Mouse (Mus musculus) liver, embryonic 11.5 days (tissue): ENCODE results near the gene Ficd. TPM values are rescaled to one million over a fixed set of nuclear protein-coding genes. Genes with fewer than 3 reads are reported as not detected.

Source experiments
- ATAC-seq: fragments of 200-750 bp; cut with Nextera tagmentation; replicated peaks from 2 replicates; pipeline ENCODE4 v1.8.0; 2017; ENCODE audit warnings: moderate number of reproducible peaks, mild to moderate bottlenecking, moderate TSS enrichment, moderate library complexity; ENCODE audit not compliant: low FRiP score
- DNase-seq: peaks from one replicate; pipeline ENCODE4 v3.0.0-alpha.2; 2017; ENCODE audit warnings: low spot score
- H3K27ac ChIP-seq: fragments of 300-500 bp; sonication (generic); 2 replicates; pipeline ENCODE4 v1.5.1; 2014; ENCODE audit warnings: mild to moderate bottlenecking, low read depth, low read length, control low read depth
- H3K27me3 ChIP-seq: fragments of 300-500 bp; sonication (generic); replicated peaks from 2 replicates; pipeline ENCODE4 v1.6.1; 2014; ENCODE audit warnings: low read length, mixed read lengths; ENCODE audit not compliant: control insufficient read depth, insufficient read depth
- H3K36me3 ChIP-seq: fragments of 300-500 bp; sonication (generic); 2 replicates; pipeline ENCODE4 v1.6.1; 2014; ENCODE audit warnings: mild to moderate bottlenecking, low read length, moderate library complexity, mixed read lengths; ENCODE audit not compliant: control insufficient read depth, insufficient read depth
- H3K4me1 ChIP-seq: fragments of 300-500 bp; sonication (generic); replicated peaks from 2 replicates; pipeline ENCODE4 v1.6.1; 2014; ENCODE audit warnings: low read length, mixed read lengths; ENCODE audit not compliant: control insufficient read depth, insufficient read depth
- H3K4me2 ChIP-seq: fragments of 300-500 bp; sonication (generic); 2 replicates; pipeline ENCODE4 v1.6.1; 2014; ENCODE audit warnings: mild to moderate bottlenecking, control low read depth, moderate library complexity
- H3K4me3 ChIP-seq: fragments of 300-500 bp; sonication (generic); 2 replicates; pipeline ENCODE4 v1.5.1; 2014; ENCODE audit warnings: low read depth, low read length, control low read depth
- H3K9ac ChIP-seq: fragments of 300-500 bp; sonication (generic); 2 replicates; pipeline ENCODE4 v1.6.1; 2014; ENCODE audit warnings: low read depth, low read length, control low read depth
- H3K9me3 ChIP-seq: fragments of 300-500 bp; sonication (generic); 2 replicates; pipeline ENCODE4 v1.6.1; 2016; ENCODE audit warnings: low read length, inconsistent platforms, mixed read lengths; ENCODE audit not compliant: control insufficient read depth
- WGBS: fragments of 180-500 bp; shearing (Covaris S2); extraction: QIAGEN DNeasy Blood & Tissue Kit; methylation state at CpG from one replicate; pipeline ENCODE4 v1.1.7; 2014; 5-methylcytosine and 5-hydroxymethylcytosine counted together
- polyA plus RNA-seq: library from polyadenylated mRNA; unstranded; fragments of >200 nt; fragmentation: Nextera tagmentation; extraction: Ambion mirVana; gene quantifications from 2 replicates; pipeline ENCODE4 v1.2.1, GENCODE M21; 2014

Ficd gene
- polyA plus RNA-seq, result 2.9 and 3.7 TPM in 2 replicates

DNA sequence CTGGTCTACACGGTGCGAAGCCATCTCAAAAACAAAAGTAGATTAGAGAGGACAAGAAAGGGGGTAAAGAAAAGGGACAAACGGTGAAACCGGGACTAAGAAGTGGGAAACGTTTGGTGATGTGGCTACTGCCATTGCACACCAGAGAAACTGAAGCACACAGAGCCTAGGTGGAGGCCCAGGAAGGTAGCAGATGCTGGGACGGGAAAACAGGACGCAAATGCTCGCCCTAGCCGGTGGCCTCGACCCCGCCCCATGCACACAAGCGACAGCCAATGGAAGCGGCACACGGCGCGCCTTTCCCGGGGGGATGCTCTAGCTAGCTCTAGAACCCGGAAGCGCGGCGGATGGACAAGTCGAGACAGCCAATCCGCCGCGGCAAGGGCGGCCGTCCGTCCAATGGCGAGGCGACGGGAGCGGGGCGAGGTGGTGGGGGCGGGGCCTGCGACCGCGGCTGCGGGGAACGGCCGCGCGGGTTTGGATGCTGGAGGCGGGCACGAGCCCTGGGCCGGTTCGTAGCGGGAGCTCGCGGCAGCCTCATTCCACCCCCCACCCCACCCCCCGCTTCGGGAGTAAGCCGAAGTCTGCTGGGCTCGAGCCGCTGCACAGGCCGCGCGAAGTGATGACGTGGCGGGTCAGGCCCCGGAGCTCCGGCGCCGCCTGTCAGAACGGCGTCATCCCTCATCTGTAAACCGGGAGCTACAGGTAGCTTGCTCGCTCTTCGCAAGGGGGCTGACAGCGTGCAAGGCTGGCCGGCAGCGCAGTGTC is at the start of gene Ficd:
TSS of gene Ficd (plus strand) at position 459 of the 768 bp plus-strand sequence.
- Histone ChIP-seq H3K9me3 (no peaks in the 10 kb centered on the region), H3K27me3 (no peaks in the 10 kb centered on the region), H3K36me3 (peaks cover 18% of the 10 kb centered on the region), H3K4me1 (peaks cover 14% of the 10 kb centered on the region), H3K4me3 (peak within 1 kb of the TSS; percentile 79), H3K4me2 (peak within 1 kb of the TSS; percentile 92), H3K9ac (peak within 1 kb of the TSS; percentile 80), H3K27ac (peak within 1 kb of the TSS; percentile 90)
- 2% methylated on average over 69 of the region's 71 CpGs for WGBS
- DNase-seq (peak; percentile 96), ATAC-seq (peak; percentile 96)

- DNase-seq (no peak), ATAC-seq (no peak)
- Histone ChIP-seq H3K4me1 (no peaks in the 10 kb centered on the region), H3K4me3 (no peak overlapping the region), H3K4me2 (no peak overlapping the region), H3K9ac (no peak overlapping the region), H3K36me3 (no peaks in the 10 kb centered on the region), H3K27me3 (no peaks in the 10 kb centered on the region), H3K27ac (no peak overlapping the region), H3K9me3 (no peaks in the 10 kb centered on the region; the same call in 1 of the 2 replicates)
- WGBS, result 77% methylated on average over 5 of the region's 5 CpGs
Measured at GRCm38 (mm10) chr5:113687514-113687913, 48.1 kb upstream of the Ficd start.

DNA sequence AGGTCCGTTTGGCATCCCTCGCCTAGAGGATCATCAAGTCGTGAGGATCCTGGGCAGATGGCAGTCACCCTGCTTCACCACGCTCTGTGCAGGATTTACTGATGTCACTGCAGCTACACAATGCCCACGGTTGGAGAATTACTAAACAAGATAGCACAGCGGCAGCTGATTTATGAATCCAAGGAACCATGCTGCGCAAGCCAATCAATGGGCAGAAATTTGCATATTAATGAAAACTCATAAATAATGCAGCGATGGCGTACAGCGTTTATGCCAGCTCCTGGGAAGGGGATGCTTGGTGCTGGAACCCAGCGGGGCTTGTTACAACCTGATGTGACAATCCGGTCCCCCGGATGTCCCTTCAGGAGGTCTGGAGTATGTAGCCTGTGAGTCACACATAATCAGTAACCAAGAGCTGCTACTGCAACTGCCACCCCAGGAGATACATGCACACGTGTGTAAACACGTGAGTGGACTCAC is 45.5 kb upstream of the Ficd start:
- H3K27me3 ChIP-seq, result no peaks in the 10 kb centered on the region
- no peak overlapping the region for H3K27ac ChIP-seq
- WGBS, result 74% methylated on average over 15 of the region's 15 CpGs
- H3K9ac ChIP-seq, result no peak overlapping the region
- no peak overlapping the region for H3K4me2 ChIP-seq
- H3K4me3 ChIP-seq, result no peak overlapping the region
- no peaks in the 10 kb centered on the region for H3K4me1 ChIP-seq
- DNase-seq (no peak), ATAC-seq (no peak)
- H3K36me3 ChIP-seq, result no peaks in the 10 kb centered on the region
- H3K9me3 ChIP-seq, result peaks cover 2% of the 10 kb centered on the region; the same call in 1 of the 2 replicates

- Histone ChIP-seq H3K36me3 (no peaks in the 10 kb centered on the region), H3K27me3 (no peaks in the 10 kb centered on the region), H3K4me2 (no peak overlapping the region), H3K4me3 (no peak overlapping the region), H3K27ac (no peak overlapping the region), H3K9me3 (peaks cover 2% of the 10 kb centered on the region; the same call in 1 of the 2 replicates), H3K9ac (no peak overlapping the region), H3K4me1 (no peaks in the 10 kb centered on the region)
- WGBS, result 75% methylated on average over 2 of the region's 2 CpGs
- DNase-seq (no peak), ATAC-seq (no peak)
Measured at GRCm38 (mm10) chr5:113690866-113691265, 44.7 kb upstream of the Ficd start.

- Histone ChIP-seq H3K36me3 (no peaks in the 10 kb centered on the region), H3K9ac (no peak overlapping the region), H3K27me3 (no peaks in the 10 kb centered on the region), H3K27ac (no peak overlapping the region), H3K4me2 (no peak overlapping the region), H3K4me3 (no peak overlapping the region), H3K4me1 (no peaks in the 10 kb centered on the region), H3K9me3 (peaks cover 2% of the 10 kb centered on the region; the same call in 1 of the 2 replicates)
- ATAC-seq (no peak), DNase-seq (no peak)
- 80% methylated on average over 8 of the region's 8 CpGs for WGBS
Measured at GRCm38 (mm10) chr5:113693196-113693755, 42.3 kb upstream of the Ficd start.

DNA sequence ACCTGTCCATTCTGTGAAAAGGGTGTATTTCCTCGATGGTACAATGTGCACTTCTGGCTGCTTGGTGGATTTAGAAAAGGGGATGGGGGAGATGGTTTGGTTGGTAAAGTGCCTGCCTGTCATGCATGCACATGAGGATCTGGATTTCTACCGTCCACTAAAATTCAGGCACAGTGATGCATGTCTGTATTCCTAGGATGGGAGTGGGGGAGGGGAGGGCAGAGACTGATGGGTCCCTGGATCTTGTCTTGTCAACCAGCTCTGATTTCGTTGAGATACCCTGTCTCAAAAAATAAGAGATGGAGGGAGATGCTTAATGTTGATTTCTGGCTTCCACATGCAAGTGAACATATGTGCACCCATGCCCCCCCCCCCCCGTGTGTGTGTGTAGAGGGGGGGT is 41.6 kb upstream of the Ficd start:
- no peak overlapping the region for H3K4me2 ChIP-seq

GRCm38 (mm10) chr5:113694415-113694814 is 41.2 kb upstream of the Ficd start:
- no peaks in the 10 kb centered on the region for H3K36me3 ChIP-seq
- 55% methylated on average over 5 of the region's 5 CpGs for WGBS
- H3K4me3 ChIP-seq, result no peak overlapping the region
- no peak overlapping the region for H3K27ac ChIP-seq
- ATAC-seq, result no peak
- no peak overlapping the region for H3K9ac ChIP-seq
- DNase-seq, result no peak
- no peaks in the 10 kb centered on the region for H3K27me3 ChIP-seq
- no peak overlapping the region for H3K4me2 ChIP-seq
- no peaks in the 10 kb centered on the region for H3K4me1 ChIP-seq
- peaks cover 2% of the 10 kb centered on the region; the same call in 1 of the 2 replicates for H3K9me3 ChIP-seq

More for the DNA sequence above, 41.6 kb upstream of the Ficd start:
- no peak for DNase-seq
- Histone ChIP-seq H3K27ac (no peak overlapping the region), H3K27me3 (no peaks in the 10 kb centered on the region), H3K9me3 (peaks cover 2% of the 10 kb centered on the region; the same call in 1 of the 2 replicates), H3K9ac (no peak overlapping the region), H3K36me3 (no peaks in the 10 kb centered on the region), H3K4me3 (no peak overlapping the region), H3K4me1 (no peaks in the 10 kb centered on the region)
- ATAC-seq, result no peak
- 57% methylated on average over 4 of the region's 4 CpGs for WGBS

DNA sequence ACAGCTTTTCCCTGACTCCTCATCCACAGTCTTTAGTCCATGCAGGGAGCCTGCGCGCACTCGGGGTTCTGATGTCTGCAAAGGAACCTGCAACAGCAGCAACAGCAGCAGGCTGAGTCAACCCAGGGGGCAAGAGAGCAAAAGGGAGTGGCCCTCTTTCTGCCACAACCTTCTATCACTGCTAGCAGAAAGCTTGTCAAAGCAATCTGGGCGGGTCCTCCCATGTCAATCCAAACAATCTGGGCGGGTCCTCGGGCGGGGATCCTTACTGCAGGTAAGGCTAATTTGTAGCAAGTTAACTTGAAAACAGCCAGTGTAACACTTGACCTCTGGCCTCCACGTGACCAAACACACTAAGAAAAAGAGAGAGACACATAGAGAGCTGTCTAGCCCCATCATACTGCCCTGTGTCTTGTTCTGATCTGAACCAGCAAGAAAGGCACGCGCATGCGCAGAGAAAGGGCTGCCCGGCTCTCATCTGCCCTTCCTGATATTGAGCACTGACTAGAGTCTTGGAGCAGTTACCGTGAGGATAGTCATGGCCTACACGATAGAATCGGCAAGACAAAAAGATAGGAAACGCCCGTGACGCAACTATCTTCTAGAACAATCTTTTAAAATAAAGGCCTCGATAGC is 35.1 kb upstream of the Ficd start:
- Histone ChIP-seq H3K27ac (no peak overlapping the region), H3K4me3 (no peak overlapping the region), H3K9ac (no peak overlapping the region), H3K4me1 (no peaks in the 10 kb centered on the region), H3K36me3 (no peaks in the 10 kb centered on the region), H3K27me3 (no peaks in the 10 kb centered on the region), H3K4me2 (no peak overlapping the region), H3K9me3 (no peaks in the 10 kb centered on the region)
- ATAC-seq (no peak), DNase-seq (no peak)
- 70% methylated on average over 19 of the region's 19 CpGs for WGBS
